Mouse (Mus musculus): Measurements from ENCODE around the gene Padi6. TPM values are rescaled to one million over a fixed set of nuclear protein-coding genes. Genes with fewer than 3 reads are reported as not detected.

Padi6 gene
- polyA plus RNA-seq, 1 experiment from 2014 or later: 0.06 TPM

DNA sequence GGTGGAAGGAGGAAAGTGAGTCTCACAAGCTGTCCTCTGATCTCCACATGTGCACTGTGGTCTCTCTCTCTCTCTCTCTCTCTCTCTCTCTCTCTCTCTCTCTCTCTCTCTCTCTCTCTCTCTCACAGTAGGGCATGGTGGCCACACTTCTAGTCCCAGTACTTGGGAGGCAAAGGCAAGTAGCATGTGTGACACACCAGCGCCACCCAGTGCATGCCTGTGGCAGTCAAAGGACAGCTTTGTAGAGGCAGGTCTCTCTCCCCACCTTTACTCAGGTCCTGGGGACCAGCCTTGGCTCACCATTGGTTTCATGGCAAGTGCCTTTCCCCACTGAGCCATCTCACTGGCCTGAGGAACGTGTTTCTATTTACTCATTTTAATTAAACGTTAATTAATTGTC is 2.2 kb upstream of the Padi6 start:
- no peak for ATAC-seq (replicated peaks)
- H3K9me3 ChIP-seq: no peaks in the 10 kb centered on the region
- 14% methylated on average over 3 of the region's 3 CpGs for WGBS
- no peak overlapping the region for H3K4me2 ChIP-seq (replicated peaks)
- no peak overlapping the region for H3K4me3 ChIP-seq
- H3K9ac ChIP-seq (replicated peaks): no peak overlapping the region
- H3K36me3 ChIP-seq: no peaks in the 10 kb centered on the region
- no peaks in the 10 kb centered on the region for H3K4me1 ChIP-seq
- no peak overlapping the region for H3K27ac ChIP-seq (replicated peaks)
- H3K27me3 ChIP-seq: no peaks in the 10 kb centered on the region

GRCm38 (mm10) chr4:140743086-140743485 is 643 bp upstream of the Padi6 start:
- ATAC-seq (replicated peaks): peak; percentile 51; the same call in 1 of the 2 replicates
- Histone ChIP-seq H3K27ac (replicated peaks) (no peak overlapping the region), H3K9ac (replicated peaks) (no peak overlapping the region), H3K4me3 (no peak overlapping the region), H3K36me3 (no peaks in the 10 kb centered on the region), H3K9me3 (no peaks in the 10 kb centered on the region), H3K4me1 (no peaks in the 10 kb centered on the region), H3K27me3 (no peaks in the 10 kb centered on the region), H3K4me2 (replicated peaks) (no peak overlapping the region)
- 41% methylated on average over 4 of the region's 4 CpGs for whole genome bisulfite sequencing

DNA sequence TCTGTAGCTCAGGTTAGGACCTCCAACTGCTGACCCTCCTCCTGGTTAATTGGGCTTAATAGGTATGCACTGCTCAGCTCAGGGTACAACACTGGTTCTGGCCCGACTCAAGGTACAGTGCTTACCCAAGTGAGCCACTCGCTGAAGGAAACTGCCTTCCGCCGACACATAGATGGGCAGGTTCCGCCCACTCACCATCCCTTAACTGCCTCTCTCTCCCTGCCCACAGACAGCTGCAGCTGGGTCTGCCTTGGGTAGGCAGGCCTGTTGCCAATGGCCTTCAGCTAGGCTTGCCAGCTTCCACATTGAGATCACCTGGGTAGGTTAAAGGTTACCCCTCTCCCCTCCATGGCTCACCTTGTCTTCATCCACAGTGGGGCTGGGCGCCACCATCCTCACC is 1.0 kb downstream of the Padi6 start:
- Histone ChIP-seq H3K9me3 (no peaks in the 10 kb centered on the region), H3K9ac (replicated peaks) (no peak overlapping the region), H3K27me3 (no peaks in the 10 kb centered on the region), H3K27ac (replicated peaks) (no peak overlapping the region), H3K36me3 (no peaks in the 10 kb centered on the region), H3K4me2 (replicated peaks) (no peak overlapping the region), H3K4me3 (no peak overlapping the region), H3K4me1 (no peaks in the 10 kb centered on the region)
- 84% methylated on average over 6 of the region's 6 CpGs for WGBS
- ATAC-seq (replicated peaks): no peak

GRCm38 (mm10) chr4:140740655-140741054 is 1.8 kb downstream of the Padi6 start:
- ATAC-seq (replicated peaks): no peak
- Histone ChIP-seq H3K4me3 (no peak overlapping the region), H3K27me3 (no peaks in the 10 kb centered on the region), H3K27ac (replicated peaks) (no peak overlapping the region), H3K4me1 (no peaks in the 10 kb centered on the region), H3K36me3 (no peaks in the 10 kb centered on the region), H3K9ac (replicated peaks) (no peak overlapping the region), H3K9me3 (no peaks in the 10 kb centered on the region), H3K4me2 (replicated peaks) (no peak overlapping the region)
- WGBS: 93% methylated on average over 11 of the region's 11 CpGs

GRCm38 (mm10) chr4:140732871-140733270 is 9.6 kb downstream of the Padi6 start:
- no peak overlapping the region for H3K9ac ChIP-seq (replicated peaks)
- no peak overlapping the region for H3K27ac ChIP-seq (replicated peaks)
- no peaks in the 10 kb centered on the region for H3K27me3 ChIP-seq
- H3K4me1 ChIP-seq: no peaks in the 10 kb centered on the region
- H3K36me3 ChIP-seq: no peaks in the 10 kb centered on the region
- ATAC-seq (replicated peaks): no peak
- no peak overlapping the region for H3K4me2 ChIP-seq (replicated peaks)
- no peaks in the 10 kb centered on the region for H3K9me3 ChIP-seq
- WGBS: 80% methylated on average over 7 of the region's 7 CpGs
- H3K4me3 ChIP-seq: no peak overlapping the region

DNA sequence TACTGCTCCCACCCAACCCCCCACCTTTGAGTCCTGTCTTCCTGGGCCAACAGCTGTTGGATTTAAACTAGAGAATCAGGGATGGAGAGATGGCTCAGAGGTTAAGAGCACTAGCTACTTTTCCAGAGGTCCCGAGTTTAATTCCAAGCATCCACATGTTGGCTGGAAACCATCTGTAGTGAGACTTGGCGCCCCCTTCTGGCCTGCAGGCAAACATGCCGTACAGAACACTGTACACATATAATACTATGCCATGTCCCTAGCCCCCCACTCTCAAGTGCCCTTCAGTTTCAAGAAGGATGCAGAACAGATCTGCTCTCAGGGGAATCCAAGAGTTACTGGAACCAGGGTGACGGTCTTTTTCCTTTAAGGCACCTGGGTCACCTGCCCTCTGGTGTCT is 10.8 kb downstream of the Padi6 start:
- Histone ChIP-seq H3K9me3 (no peaks in the 10 kb centered on the region), H3K27ac (replicated peaks) (no peak overlapping the region), H3K4me2 (replicated peaks) (no peak overlapping the region), H3K9ac (replicated peaks) (no peak overlapping the region), H3K27me3 (no peaks in the 10 kb centered on the region), H3K4me3 (no peak overlapping the region), H3K4me1 (no peaks in the 10 kb centered on the region), H3K36me3 (no peaks in the 10 kb centered on the region)
- no peak for ATAC-seq (replicated peaks)
- 87% methylated on average over 4 of the region's 4 CpGs for WGBS

DNA sequence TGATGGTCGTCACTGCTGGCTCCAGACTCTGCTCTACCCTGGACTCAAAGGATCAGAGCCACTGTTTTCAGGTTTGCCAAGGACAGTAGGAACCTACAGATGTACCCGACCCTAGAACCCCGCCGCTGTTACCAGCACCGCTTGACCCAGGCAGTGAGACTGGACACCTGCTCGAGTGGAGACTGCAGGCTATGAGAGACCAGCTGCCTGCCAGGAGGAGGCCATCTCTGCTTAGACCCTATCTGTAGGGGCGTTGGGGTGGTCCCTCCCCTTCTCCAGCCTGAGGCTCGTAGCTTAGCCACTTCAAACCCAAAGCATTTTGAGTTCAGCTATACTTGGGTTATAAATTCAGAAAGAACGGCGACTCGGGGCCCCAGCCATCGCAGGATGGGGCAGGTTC is 15.5 kb downstream of the Padi6 start:
- no peaks in the 10 kb centered on the region for H3K9me3 ChIP-seq
- ATAC-seq (replicated peaks): no peak
- no peak overlapping the region for H3K4me2 ChIP-seq (replicated peaks)
- no peaks in the 10 kb centered on the region for H3K27me3 ChIP-seq
- H3K9ac ChIP-seq (replicated peaks): no peak overlapping the region
- WGBS: 89% methylated on average over 12 of the region's 12 CpGs
- H3K36me3 ChIP-seq: peaks cover 10% of the 10 kb centered on the region
- H3K4me3 ChIP-seq: no peak overlapping the region
- no peak overlapping the region for H3K27ac ChIP-seq (replicated peaks)
- H3K4me1 ChIP-seq: peaks cover 5% of the 10 kb centered on the region; the same call in 1 of the 2 replicates

- no peak overlapping the region for H3K9ac ChIP-seq (replicated peaks)
- no peak; the same call in 1 of the 2 replicates for ATAC-seq (replicated peaks)
- 69% methylated on average over 6 of the region's 6 CpGs for WGBS
These were observed 17.7 kb downstream of the Padi6 start for GRCm38 (mm10) chr4:140724739-140725138.

DNA sequence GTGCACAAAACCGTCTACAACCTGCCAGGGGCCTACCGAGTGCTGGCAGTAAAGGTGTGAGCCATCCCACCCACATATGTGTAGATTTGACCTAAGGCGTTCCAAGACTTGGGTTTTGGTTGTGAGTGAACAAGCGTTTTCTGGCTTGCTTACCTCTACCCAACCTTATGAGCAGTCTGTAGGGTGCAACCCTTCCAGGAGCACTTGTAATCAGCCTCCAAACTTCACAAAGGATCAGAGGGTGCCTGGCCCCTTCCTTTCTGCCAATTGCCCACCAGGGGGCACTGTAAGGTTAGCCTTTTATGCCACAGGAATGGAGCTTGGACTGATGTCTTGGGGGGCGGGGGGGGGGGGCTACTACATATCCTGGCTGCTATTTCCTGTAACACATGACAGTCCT is 18.6 kb downstream of the Padi6 start:
- 53% methylated on average over 5 of the region's 5 CpGs for WGBS

More at GRCm38 (mm10) chr4:140724739-140725138, 17.7 kb downstream of the Padi6 start:
- H3K4me2 ChIP-seq (replicated peaks): no peak overlapping the region
- H3K27ac ChIP-seq (replicated peaks): peak overlapping the region; percentile 77
- no peak overlapping the region for H3K4me3 ChIP-seq
- peaks cover 5% of the 10 kb centered on the region; the same call in 1 of the 2 replicates for H3K4me1 ChIP-seq
- H3K36me3 ChIP-seq: peaks cover 32% of the 10 kb centered on the region
- no peaks in the 10 kb centered on the region for H3K9me3 ChIP-seq
- no peaks in the 10 kb centered on the region for H3K27me3 ChIP-seq

DNA sequence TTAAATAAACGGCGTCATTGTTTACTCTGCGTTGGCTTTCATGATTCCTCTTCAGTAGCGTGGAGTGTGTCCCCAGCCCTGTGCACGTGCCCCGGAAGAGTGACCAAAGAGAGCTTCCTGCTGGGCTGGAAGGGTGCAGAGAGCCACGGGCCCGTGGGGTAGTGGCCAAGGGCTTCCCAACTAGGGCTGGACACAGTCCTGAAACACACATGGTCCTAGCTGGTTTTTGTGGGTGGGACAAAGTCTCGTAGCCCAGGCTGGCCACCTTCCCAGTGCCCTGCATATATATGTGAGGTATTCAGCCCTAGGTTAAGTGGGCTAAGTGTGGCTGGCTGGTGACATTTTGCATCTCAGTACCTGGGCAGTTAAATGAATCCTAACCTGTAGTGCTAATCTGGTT is 19.3 kb downstream of the Padi6 start:
- no peak overlapping the region for H3K9ac ChIP-seq (replicated peaks)
- H3K27ac ChIP-seq (replicated peaks): peak overlapping the region; percentile 31; the same call in 1 of the 2 replicates
- peaks cover 5% of the 10 kb centered on the region; the same call in 1 of the 2 replicates for H3K4me1 ChIP-seq
- ATAC-seq (replicated peaks): no peak; the same call in 1 of the 2 replicates
- H3K36me3 ChIP-seq: peaks cover 45% of the 10 kb centered on the region
- 77% methylated on average over 9 of the region's 9 CpGs for WGBS
- H3K27me3 ChIP-seq: no peaks in the 10 kb centered on the region
- H3K4me2 ChIP-seq (replicated peaks): no peak overlapping the region
- no peaks in the 10 kb centered on the region for H3K9me3 ChIP-seq
- H3K4me3 ChIP-seq: no peak overlapping the region

More for the DNA sequence above, 18.6 kb downstream of the Padi6 start:
- Histone ChIP-seq H3K36me3 (peaks cover 40% of the 10 kb centered on the region), H3K4me3 (no peak overlapping the region), H3K27ac (replicated peaks) (peak overlapping the region; percentile 77; the same call in 1 of the 2 replicates), H3K27me3 (no peaks in the 10 kb centered on the region), H3K4me1 (peaks cover 5% of the 10 kb centered on the region; the same call in 1 of the 2 replicates), H3K9me3 (no peaks in the 10 kb centered on the region), H3K4me2 (replicated peaks) (no peak overlapping the region), H3K9ac (replicated peaks) (no peak overlapping the region)
- no peak for ATAC-seq (replicated peaks)

DNA sequence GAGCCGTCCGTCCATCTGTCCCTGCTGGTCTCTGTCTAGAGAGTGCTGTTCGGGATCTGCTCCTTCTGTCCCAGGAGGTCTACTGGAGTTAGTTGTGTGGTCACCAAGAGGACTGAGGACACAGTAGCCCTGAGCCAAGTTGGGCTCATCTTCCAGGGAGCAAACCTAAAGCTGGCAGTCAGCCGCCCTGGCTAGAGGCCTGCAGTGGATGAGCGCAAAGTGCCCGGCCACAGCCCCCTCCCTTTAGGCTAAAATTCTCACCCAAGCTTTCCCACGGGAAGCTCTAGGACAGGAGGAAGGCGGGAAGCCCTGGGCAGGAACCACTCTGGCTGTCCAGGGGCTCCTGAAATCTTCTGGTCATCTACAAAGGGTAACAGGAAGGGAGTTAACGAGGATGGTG is 19.7 kb downstream of the Padi6 start:
- 71% methylated on average over 9 of the region's 9 CpGs for WGBS
- H3K36me3 ChIP-seq: peaks cover 50% of the 10 kb centered on the region
- H3K9me3 ChIP-seq: no peaks in the 10 kb centered on the region
- H3K27ac ChIP-seq (replicated peaks): no peak overlapping the region
- H3K4me1 ChIP-seq: peaks cover 5% of the 10 kb centered on the region; the same call in 1 of the 2 replicates
- H3K4me2 ChIP-seq (replicated peaks): no peak overlapping the region
- H3K9ac ChIP-seq (replicated peaks): no peak overlapping the region
- no peak overlapping the region for H3K4me3 ChIP-seq
- no peak for ATAC-seq (replicated peaks)
- no peaks in the 10 kb centered on the region for H3K27me3 ChIP-seq

- no peaks in the 10 kb centered on the region for H3K27me3 ChIP-seq
- no peak overlapping the region for H3K4me2 ChIP-seq (replicated peaks)
- no peak for ATAC-seq (replicated peaks)
- peaks cover 5% of the 10 kb centered on the region; the same call in 1 of the 2 replicates for H3K4me1 ChIP-seq
- no peaks in the 10 kb centered on the region for H3K9me3 ChIP-seq
- H3K4me3 ChIP-seq: no peak overlapping the region
- H3K9ac ChIP-seq (replicated peaks): no peak overlapping the region
- peaks cover 55% of the 10 kb centered on the region for H3K36me3 ChIP-seq
- WGBS: 89% methylated on average over 20 of the region's 20 CpGs
- H3K27ac ChIP-seq (replicated peaks): no peak overlapping the region
These were observed 20.4 kb downstream of the Padi6 start for GRCm38 (mm10) chr4:140721968-140722490.

DNA sequence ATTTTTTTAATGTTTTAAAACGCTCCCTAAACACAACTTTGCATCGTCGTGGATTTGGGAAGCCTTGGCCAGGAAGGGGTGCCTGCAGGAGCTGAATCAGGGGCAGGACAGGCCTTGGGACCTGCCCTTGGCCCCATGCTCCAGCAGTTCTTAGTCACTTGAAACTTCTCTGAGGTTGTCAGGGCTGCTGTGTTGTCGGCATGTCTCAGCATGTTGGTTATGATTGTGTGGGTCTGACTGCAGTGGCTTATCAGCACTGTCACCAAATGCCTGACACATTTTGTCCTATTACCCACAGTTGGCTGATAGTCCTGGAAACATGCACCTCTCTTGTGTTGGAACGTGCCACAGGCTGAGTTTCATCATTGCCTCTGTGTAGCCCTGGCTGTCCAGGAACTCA is 22.4 kb downstream of the Padi6 start:
- Histone ChIP-seq H3K27me3 (no peaks in the 10 kb centered on the region), H3K9me3 (no peaks in the 10 kb centered on the region), H3K9ac (replicated peaks) (no peak overlapping the region), H3K4me3 (no peak overlapping the region), H3K27ac (replicated peaks) (no peak overlapping the region), H3K36me3 (peaks cover 74% of the 10 kb centered on the region), H3K4me2 (replicated peaks) (no peak overlapping the region), H3K4me1 (peaks cover 5% of the 10 kb centered on the region; the same call in 1 of the 2 replicates)
- 94% methylated on average over 5 of the region's 5 CpGs for WGBS
- no peak for ATAC-seq (replicated peaks)

All from forebrain, embryonic 15.5 days (tissue).